Mouse (Mus musculus) cerebral cortex, adult 2 months (tissue): ENCODE results near the gene Snrnp25.

Source experiments
- WGBS: fragments of 180-500 bp; shearing (Covaris S2); methylation state at CpG from one replicate; pipeline ENCODE4 v1.1.7; 2018; 5-methylcytosine and 5-hydroxymethylcytosine counted together

The Snrnp25 gene

GRCm38 (mm10) chr11:32194626-32195025 is 10.6 kb upstream of the Snrnp25 start:
- WGBS = 93% methylated on average over 5 of the region's 5 CpGs

- WGBS = 56% methylated on average over 11 of the region's 11 CpGs
These were observed 9.2 kb upstream of the Snrnp25 start for GRCm38 (mm10) chr11:32195867-32196540.

- WGBS = 79% methylated on average over 6 of the region's 6 CpGs
These were observed 8.5 kb upstream of the Snrnp25 start for GRCm38 (mm10) chr11:32196727-32197126.

- 85% methylated on average over 3 of the region's 3 CpGs for WGBS
These were observed 7.4 kb upstream of the Snrnp25 start for GRCm38 (mm10) chr11:32197766-32198165.

- 77% methylated on average over 14 of the region's 14 CpGs for WGBS
These were observed 6.8 kb upstream of the Snrnp25 start for GRCm38 (mm10) chr11:32198256-32198955.

GRCm38 (mm10) chr11:32199230-32199629 is 6.0 kb upstream of the Snrnp25 start:
- WGBS = 61% methylated on average over 6 of the region's 6 CpGs

- 80% methylated on average over 10 of the region's 10 CpGs for WGBS
These were observed 5.1 kb upstream of the Snrnp25 start, which contains the start of gene Il9r for GRCm38 (mm10) chr11:32200075-32200601. Gene Il9r, minus strand, starts transcription at chr11:32200279.

- 91% methylated on average over 1 of the region's 1 CpGs for WGBS
These were observed 4.2 kb upstream of the Snrnp25 start for GRCm38 (mm10) chr11:32200992-32201391.

DNA sequence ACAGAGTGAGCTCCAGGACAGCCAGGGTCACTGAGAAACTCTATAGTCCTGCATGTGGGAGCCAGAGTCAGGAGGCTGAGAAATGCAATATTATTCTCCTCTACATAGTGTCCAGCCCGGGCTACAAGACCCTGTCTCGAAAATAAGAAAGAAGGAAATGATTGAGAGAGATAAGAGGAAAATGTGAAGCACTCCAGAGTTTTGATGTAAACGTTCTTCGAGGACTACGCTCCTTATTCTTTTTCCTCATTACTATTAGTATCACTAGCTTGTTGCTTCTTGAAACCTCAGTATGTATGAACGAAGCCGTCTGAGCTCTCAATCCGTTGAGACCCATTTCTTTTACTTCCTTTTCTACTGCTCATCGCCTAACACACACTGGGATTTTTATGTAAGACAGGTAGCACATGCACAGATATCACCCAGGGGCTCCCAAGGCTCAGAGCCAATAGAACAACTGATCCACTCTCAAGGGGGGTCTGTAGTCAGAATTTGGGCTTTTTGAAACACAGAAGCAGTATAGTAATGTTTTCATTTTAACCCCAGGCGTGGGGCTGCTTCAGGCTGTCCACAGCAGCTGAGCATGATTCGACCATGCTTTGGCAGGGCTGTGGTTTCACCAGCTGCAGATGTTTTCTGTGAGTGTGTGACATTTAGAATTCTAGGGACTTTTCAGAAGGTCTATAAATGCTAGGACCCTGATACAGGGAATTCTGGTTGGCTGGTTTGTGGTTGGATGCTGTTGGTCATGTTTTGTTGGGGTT is 3.1 kb upstream of the Snrnp25 start:
- WGBS = 77% methylated on average over 11 of the region's 11 CpGs

GRCm38 (mm10) chr11:32210623-32211022 is 5.4 kb downstream of the Snrnp25 start:
- WGBS = 94% methylated on average over 9 of the region's 9 CpGs

GRCm38 (mm10) chr11:32215372-32216162 is 10.4 kb downstream of the Snrnp25 start:
- 93% methylated on average over 18 of the region's 18 CpGs for WGBS

GRCm38 (mm10) chr11:32216851-32217250 is 11.6 kb downstream of the Snrnp25 start:
- 25% methylated on average over 8 of the region's 8 CpGs for WGBS

GRCm38 (mm10) chr11:32218501-32219050 is 13.4 kb downstream of the Snrnp25 start:
- WGBS = 63% methylated on average over 6 of the region's 6 CpGs

GRCm38 (mm10) chr11:32219287-32219686 is 14.1 kb downstream of the Snrnp25 start:
- 61% methylated on average over 10 of the region's 10 CpGs for WGBS

- 68% methylated on average over 10 of the region's 10 CpGs for WGBS
These were observed 15.5 kb downstream of the Snrnp25 start for GRCm38 (mm10) chr11:32220607-32221224.

- 4% methylated on average over 46 of the region's 46 CpGs for WGBS
These were observed 16.2 kb downstream of the Snrnp25 start for GRCm38 (mm10) chr11:32221225-32221950.

GRCm38 (mm10) chr11:32221951-32222409 is 16.8 kb downstream of the Snrnp25 start, which contains the start of gene Rhbdf1:
Gene Rhbdf1, minus strand, starts transcription at chr11:32222300.
- WGBS = under 1% methylated on average over 71 of the region's 72 CpGs

- WGBS = 19% methylated on average over 21 of the region's 21 CpGs
These were observed 17.5 kb downstream of the Snrnp25 start for GRCm38 (mm10) chr11:32222570-32223194.

GRCm38 (mm10) chr11:32223297-32223967 is 18.2 kb downstream of the Snrnp25 start:
- 80% methylated on average over 4 of the region's 4 CpGs for WGBS
